Mouse (Mus musculus): ENCODE data around the gene Rnf43. TPM values are rescaled to one million over a fixed set of nuclear protein-coding genes. Genes with fewer than 3 reads are reported as not detected.

The Rnf43 gene
- polyA plus RNA-seq, 1 experiment from 2014 or later: 10.4 TPM

DNA sequence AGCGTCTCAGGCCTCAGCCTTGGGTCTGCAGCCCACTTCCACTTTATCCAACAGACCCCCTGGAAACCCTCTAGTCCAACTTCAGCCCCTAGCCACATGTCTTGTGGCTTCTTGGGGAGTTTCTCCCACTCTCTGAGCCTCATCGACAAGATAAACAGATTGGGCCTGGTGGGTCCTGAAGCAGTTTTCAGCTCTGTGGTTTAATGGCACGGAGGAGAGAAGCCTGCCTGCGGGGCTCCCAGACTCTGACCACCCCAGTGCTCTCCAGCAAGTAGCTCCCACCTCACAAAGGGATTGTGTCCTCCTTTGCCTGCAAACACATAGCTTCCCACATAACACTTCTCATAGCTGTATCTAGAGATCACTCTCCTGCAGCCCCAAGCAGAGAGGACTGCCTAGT is 64.9 kb downstream of the Rnf43 start:
- Histone ChIP-seq H3K27me3 (ENCODE audit: control insufficient read depth, insufficient read depth, low read length) (no peaks in the 10 kb centered on the region), H3K9ac (ENCODE audit: low read depth, low read length) (no peak overlapping the region), H3K4me1 (ENCODE audit: control insufficient read depth, insufficient read depth, low read length) (peaks cover 17% of the 10 kb centered on the region), H3K4me3 (ENCODE audit: low read length) (no peak overlapping the region), H3K27ac (ENCODE audit: low read depth, low read length) (no peak overlapping the region), H3K9me3 (ENCODE audit: control insufficient read depth, low read length) (no peaks in the 10 kb centered on the region), H3K4me2 (replicated peaks; ENCODE audit: low read depth, low read length) (no peak overlapping the region), H3K36me3 (ENCODE audit: control insufficient read depth, insufficient read depth, low read length) (no peaks in the 10 kb centered on the region; the same call in 1 of the 2 replicates)
- WGBS: 62% methylated on average over 4 of the region's 4 CpGs
- no peak for ATAC-seq (ENCODE audit: low FRiP score, low TSS enrichment)

DNA sequence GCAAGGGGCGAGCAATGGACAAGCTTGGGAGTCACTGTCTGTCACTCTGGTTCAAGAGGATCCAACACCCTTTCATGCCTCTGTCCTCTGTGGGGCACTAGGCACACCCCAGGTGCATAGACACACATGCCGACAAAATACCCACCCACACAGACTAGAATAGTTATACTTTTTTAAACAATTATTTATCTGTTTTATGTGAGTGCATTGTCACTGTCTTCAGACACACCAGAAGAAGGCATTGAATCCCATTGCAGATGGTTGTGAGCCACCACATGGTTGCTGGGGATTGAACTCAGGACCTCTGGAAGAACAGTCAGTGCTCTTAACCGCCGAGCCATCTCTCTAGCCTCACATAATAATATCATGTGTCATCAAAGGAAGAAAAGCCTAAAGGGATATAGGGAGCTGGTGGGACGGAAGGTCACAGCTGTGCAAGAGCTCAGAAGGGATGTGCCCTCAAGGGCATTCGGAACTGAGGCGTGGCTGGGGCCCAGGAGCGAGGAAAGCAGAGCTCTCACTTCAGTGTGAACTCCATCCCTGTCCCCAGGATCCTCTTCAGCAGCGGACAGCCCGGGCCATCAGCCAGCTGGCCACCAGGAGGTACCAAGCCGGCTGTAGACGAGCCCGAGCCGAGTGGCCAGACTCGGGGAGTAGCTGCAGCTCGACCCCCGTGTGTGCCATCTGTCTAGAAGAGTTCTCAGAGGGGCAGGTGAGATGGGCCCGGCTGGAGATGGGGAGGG is 66.5 kb downstream of the Rnf43 start:
- no peak for ATAC-seq (ENCODE audit: low FRiP score, low TSS enrichment)
- WGBS: 30% methylated on average over 18 of the region's 18 CpGs
- H3K4me3 ChIP-seq (ENCODE audit: low read length): no peak overlapping the region
- H3K27me3 ChIP-seq (ENCODE audit: control insufficient read depth, insufficient read depth, low read length): no peaks in the 10 kb centered on the region
- H3K36me3 ChIP-seq (ENCODE audit: control insufficient read depth, insufficient read depth, low read length): no peaks in the 10 kb centered on the region; the same call in 1 of the 2 replicates
- H3K27ac ChIP-seq (ENCODE audit: low read depth, low read length): no peak overlapping the region
- no peak overlapping the region for H3K4me2 ChIP-seq (replicated peaks; ENCODE audit: low read depth, low read length)
- peaks cover 17% of the 10 kb centered on the region for H3K4me1 ChIP-seq (ENCODE audit: control insufficient read depth, insufficient read depth, low read length)
- no peaks in the 10 kb centered on the region for H3K9me3 ChIP-seq (ENCODE audit: control insufficient read depth, low read length)
- no peak overlapping the region for H3K9ac ChIP-seq (ENCODE audit: low read depth, low read length)

DNA sequence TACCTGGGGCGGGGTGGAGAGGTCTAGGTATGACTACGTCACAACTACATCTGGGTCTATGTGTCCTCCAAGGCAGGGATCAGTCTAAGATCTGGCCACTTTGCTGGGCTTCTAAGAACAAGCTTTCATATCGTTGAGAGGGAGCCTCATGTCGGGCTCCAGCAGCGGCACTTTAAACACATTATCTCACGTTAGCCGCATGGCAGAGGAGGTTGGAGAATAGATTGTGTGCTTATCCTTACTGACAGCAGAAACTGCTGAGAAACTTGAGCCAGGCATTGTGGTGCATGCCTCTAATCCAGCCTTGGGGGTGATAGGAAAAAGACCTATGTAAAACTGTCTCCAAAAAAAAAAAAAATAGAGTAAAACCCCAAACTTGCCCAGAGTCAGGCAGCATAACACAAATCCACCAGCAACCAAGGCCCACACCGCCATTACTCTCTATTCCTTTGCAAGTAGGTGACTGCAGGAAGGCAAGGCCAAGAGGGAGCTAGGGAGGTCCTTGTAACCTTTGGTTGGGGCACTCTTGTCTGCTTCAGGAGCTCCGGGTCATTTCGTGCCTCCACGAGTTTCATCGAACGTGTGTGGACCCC is 67.2 kb downstream of the Rnf43 start:
- ATAC-seq (ENCODE audit: low FRiP score, low TSS enrichment): no peak
- H3K36me3 ChIP-seq (ENCODE audit: control insufficient read depth, insufficient read depth, low read length): no peaks in the 10 kb centered on the region; the same call in 1 of the 2 replicates
- H3K9ac ChIP-seq (ENCODE audit: low read depth, low read length): no peak overlapping the region
- no peaks in the 10 kb centered on the region for H3K9me3 ChIP-seq (ENCODE audit: control insufficient read depth, low read length)
- 0 out of 2 replicates have a peak, but pooled peaks cover under 1% of the 10 kb centered on the region for H3K27me3 ChIP-seq (ENCODE audit: control insufficient read depth, insufficient read depth, low read length)
- H3K27ac ChIP-seq (ENCODE audit: low read depth, low read length): no peak overlapping the region
- H3K4me1 ChIP-seq (ENCODE audit: control insufficient read depth, insufficient read depth, low read length): peaks cover 17% of the 10 kb centered on the region
- no peak overlapping the region for H3K4me2 ChIP-seq (replicated peaks; ENCODE audit: low read depth, low read length)
- 80% methylated on average over 13 of the region's 13 CpGs for WGBS
- no peak overlapping the region for H3K4me3 ChIP-seq (ENCODE audit: low read length)

DNA sequence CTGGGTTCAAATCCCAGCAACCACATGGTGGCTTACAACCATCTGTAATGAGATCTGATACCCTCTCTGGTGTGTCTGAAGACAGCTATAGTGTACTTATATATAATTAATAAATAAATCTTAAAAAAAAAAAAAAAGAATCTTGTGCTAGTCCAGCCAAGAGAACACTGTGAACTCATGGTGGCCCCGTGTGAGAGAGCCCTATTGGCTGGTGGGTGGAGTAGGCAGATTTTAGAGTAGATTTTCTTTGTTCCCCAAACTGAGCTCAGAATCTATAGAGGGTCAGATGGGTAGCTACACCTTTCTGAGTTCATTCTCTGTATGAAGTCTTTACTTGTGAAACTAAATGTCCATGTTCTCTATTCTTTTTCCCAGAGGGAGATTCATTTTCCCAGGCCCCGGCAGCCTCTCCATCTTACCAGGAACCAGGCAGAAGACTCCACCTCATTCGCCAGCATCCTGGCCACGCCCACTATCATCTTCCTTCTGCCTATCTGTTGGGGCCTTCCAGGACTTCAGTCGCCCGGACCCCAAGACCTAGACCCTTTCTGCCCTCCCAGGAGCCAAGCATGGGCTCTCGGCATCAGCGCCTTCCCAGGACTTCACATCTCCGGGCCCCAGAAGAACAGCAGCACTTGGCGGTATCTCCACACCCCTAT is 68.3 kb downstream of the Rnf43 start:
- no peaks in the 10 kb centered on the region; the same call in 1 of the 2 replicates for H3K36me3 ChIP-seq (ENCODE audit: control insufficient read depth, insufficient read depth, low read length)
- H3K9me3 ChIP-seq (ENCODE audit: control insufficient read depth, low read length): no peaks in the 10 kb centered on the region
- H3K4me1 ChIP-seq (ENCODE audit: control insufficient read depth, insufficient read depth, low read length): peaks cover 12% of the 10 kb centered on the region
- no peak overlapping the region for H3K4me3 ChIP-seq (ENCODE audit: low read length)
- H3K4me2 ChIP-seq (replicated peaks; ENCODE audit: low read depth, low read length): no peak overlapping the region
- ATAC-seq (ENCODE audit: low FRiP score, low TSS enrichment): no peak
- no peak overlapping the region for H3K9ac ChIP-seq (ENCODE audit: low read depth, low read length)
- H3K27ac ChIP-seq (ENCODE audit: low read depth, low read length): no peak overlapping the region
- WGBS: 85% methylated on average over 10 of the region's 10 CpGs
- 0 out of 2 replicates have a peak, but pooled peaks cover 3% of the 10 kb centered on the region for H3K27me3 ChIP-seq (ENCODE audit: control insufficient read depth, insufficient read depth, low read length)

DNA sequence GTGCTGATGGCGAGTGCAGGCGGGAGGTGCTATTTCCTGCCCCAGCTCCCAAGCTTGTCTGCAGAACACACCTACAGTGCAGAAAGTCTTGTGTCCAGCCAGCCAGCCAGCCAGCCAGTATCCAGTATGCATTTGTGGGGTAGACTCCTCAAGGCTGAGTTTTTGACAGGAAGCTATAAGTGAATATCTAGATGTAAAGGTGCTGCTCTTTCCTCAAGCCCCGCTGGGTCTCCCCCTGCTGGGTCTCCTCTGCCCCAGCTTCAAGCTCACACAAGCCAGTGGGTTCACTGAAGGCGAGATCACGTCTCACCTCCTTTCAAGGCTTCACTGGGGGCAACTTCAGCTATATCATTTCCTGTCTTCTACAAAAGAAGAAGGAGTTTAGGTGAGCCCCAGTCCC is 71.8 kb downstream of the Rnf43 start:
- peak overlapping the region; percentile 19 for H3K4me2 ChIP-seq (replicated peaks; ENCODE audit: low read depth, low read length)
- peaks cover 10% of the 10 kb centered on the region; the same call in 1 of the 2 replicates for H3K4me1 ChIP-seq (ENCODE audit: control insufficient read depth, insufficient read depth, low read length)
- 47% methylated on average over 5 of the region's 5 CpGs for WGBS
- 0 out of 2 replicates have a peak overlapping the region, but pooled peaks have one; percentile 4 for H3K9ac ChIP-seq (ENCODE audit: low read depth, low read length)
- peaks cover under 1% of the 10 kb centered on the region; the same call in 1 of the 2 replicates for H3K36me3 ChIP-seq (ENCODE audit: control insufficient read depth, insufficient read depth, low read length)
- H3K27ac ChIP-seq (ENCODE audit: low read depth, low read length): no peak overlapping the region
- ATAC-seq (ENCODE audit: low FRiP score, low TSS enrichment): no peak
- H3K27me3 ChIP-seq (ENCODE audit: control insufficient read depth, insufficient read depth, low read length): 0 out of 2 replicates have a peak, but pooled peaks cover 3% of the 10 kb centered on the region
- H3K4me3 ChIP-seq (ENCODE audit: low read length): no peak overlapping the region
- no peaks in the 10 kb centered on the region for H3K9me3 ChIP-seq (ENCODE audit: control insufficient read depth, low read length)

DNA sequence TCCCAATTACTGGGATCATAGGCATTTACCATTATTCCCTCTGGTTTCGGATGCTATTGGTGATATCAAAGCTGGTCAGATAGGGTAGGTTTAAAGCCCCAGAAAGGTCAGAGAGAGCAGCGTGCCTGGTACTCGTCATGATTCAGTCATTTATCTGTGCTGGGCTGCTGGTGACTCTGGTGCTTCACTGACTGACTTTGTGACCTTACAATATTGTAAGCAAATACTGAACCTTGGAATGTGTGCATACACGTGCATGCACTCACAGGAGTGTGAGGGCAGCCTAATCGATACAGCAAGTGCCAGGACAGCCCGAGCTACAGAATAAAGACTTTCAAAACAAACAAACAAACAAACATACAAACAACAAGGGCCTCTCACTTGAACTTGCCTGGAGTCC is 73.2 kb downstream of the Rnf43 start:
- H3K27ac ChIP-seq (ENCODE audit: low read depth, low read length): no peak overlapping the region; the same call in 1 of the 2 replicates
- peaks cover 14% of the 10 kb centered on the region for H3K36me3 ChIP-seq (ENCODE audit: control insufficient read depth, insufficient read depth, low read length)
- WGBS: 89% methylated on average over 6 of the region's 6 CpGs
- H3K4me1 ChIP-seq (ENCODE audit: control insufficient read depth, insufficient read depth, low read length): peaks cover 10% of the 10 kb centered on the region; the same call in 1 of the 2 replicates
- no peaks in the 10 kb centered on the region for H3K9me3 ChIP-seq (ENCODE audit: control insufficient read depth, low read length)
- no peak overlapping the region for H3K9ac ChIP-seq (ENCODE audit: low read depth, low read length)
- no peak overlapping the region for H3K4me3 ChIP-seq (ENCODE audit: low read length)
- no peak overlapping the region for H3K4me2 ChIP-seq (replicated peaks; ENCODE audit: low read depth, low read length)
- ATAC-seq (ENCODE audit: low FRiP score, low TSS enrichment): no peak
- 0 out of 2 replicates have a peak, but pooled peaks cover 3% of the 10 kb centered on the region for H3K27me3 ChIP-seq (ENCODE audit: control insufficient read depth, insufficient read depth, low read length)

DNA sequence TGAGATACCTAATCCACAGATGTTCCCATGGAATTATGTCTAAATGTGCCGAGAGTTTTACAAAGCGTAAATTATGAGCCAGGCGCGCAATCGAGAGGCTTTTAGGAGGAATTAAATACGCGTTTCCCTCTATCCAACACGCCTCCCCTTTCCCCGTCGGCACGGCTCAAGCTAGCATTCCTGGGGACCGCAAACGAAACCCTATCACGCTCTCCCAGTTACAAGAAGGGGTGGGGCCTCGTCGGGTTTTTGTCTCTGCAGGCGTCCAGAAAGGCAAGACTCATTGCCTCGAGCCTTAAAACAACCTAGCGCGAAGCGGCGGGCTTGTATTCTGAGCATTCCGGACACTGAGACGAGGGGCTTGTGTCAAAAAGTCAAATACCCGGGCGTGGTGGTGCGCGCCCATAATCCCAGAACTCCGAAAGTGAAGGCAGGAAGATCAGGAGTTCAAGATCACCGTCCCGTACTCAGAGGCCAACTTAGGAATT is 74.2 kb downstream of the Rnf43 start:
- peak overlapping the region; percentile 86 for H3K4me2 ChIP-seq (replicated peaks; ENCODE audit: low read depth, low read length)
- peak; percentile 78 for ATAC-seq (ENCODE audit: low FRiP score, low TSS enrichment)

DNA sequence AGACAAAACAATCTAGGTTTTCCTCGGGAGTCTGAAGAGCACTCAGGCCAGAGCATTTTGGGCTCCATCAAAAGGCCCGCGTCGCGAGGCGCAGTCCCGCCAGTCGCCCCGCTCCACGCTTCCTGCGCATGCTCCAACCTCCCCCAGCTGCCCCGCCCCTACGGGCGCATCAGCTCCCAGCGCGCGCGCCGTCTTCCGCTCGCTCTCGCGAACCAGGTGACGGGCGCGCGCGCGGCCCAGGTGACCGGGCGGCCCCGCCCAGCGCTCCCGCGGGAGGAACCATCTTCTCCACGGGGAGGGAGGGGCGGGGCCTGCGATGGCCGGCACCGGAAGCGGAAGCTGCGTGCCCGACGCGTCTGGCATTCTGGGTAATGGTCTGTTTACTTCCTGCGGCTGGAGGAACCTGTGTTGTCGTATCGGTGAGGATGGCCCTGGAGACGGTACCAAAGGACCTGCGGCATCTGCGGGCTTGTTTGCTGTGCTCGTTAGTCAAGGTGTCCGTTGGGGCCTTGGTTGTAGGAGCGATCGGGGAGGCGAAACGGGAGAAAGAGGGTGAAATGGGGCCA is 74.7 kb downstream of the Rnf43 start, which contains the start of gene Supt4a:
Gene Supt4a (plus strand): TSS at position 378 of the 566 bp plus-strand sequence.
- peak; percentile 92 for ATAC-seq (ENCODE audit: low FRiP score, low TSS enrichment)
- 3% methylated on average over 57 of the region's 57 CpGs for WGBS
- peak within 1 kb of the TSS; percentile 84 for H3K9ac ChIP-seq (ENCODE audit: low read depth, low read length)

More for the DNA sequence above, 74.2 kb downstream of the Rnf43 start:
- no peaks in the 10 kb centered on the region for H3K9me3 ChIP-seq (ENCODE audit: control insufficient read depth, low read length)
- peaks cover 10% of the 10 kb centered on the region; the same call in 1 of the 2 replicates for H3K4me1 ChIP-seq (ENCODE audit: control insufficient read depth, insufficient read depth, low read length)
- H3K36me3 ChIP-seq (ENCODE audit: control insufficient read depth, insufficient read depth, low read length): peaks cover 21% of the 10 kb centered on the region
- peak overlapping the region; percentile 84 for H3K9ac ChIP-seq (ENCODE audit: low read depth, low read length)
- peak overlapping the region; percentile 81; the same call in 1 of the 2 replicates for H3K27ac ChIP-seq (ENCODE audit: low read depth, low read length)
- H3K27me3 ChIP-seq (ENCODE audit: control insufficient read depth, insufficient read depth, low read length): 0 out of 2 replicates have a peak, but pooled peaks cover 3% of the 10 kb centered on the region
- 1% methylated on average over 31 of the region's 31 CpGs for WGBS
- peak overlapping the region; percentile 92 for H3K4me3 ChIP-seq (ENCODE audit: low read length)

More for the DNA sequence above, 74.7 kb downstream of the Rnf43 start, which contains the start of gene Supt4a:
- peak within 1 kb of the TSS; percentile 86 for H3K4me2 ChIP-seq (replicated peaks; ENCODE audit: low read depth, low read length)
- H3K36me3 ChIP-seq (ENCODE audit: control insufficient read depth, insufficient read depth, low read length): peaks cover 21% of the 10 kb centered on the region
- no peaks in the 10 kb centered on the region for H3K9me3 ChIP-seq (ENCODE audit: control insufficient read depth, low read length)
- peak within 1 kb of the TSS; percentile 92 for H3K4me3 ChIP-seq (ENCODE audit: low read length)
- H3K27ac ChIP-seq (ENCODE audit: low read depth, low read length): peak within 1 kb of the TSS; percentile 81; the same call in 1 of the 2 replicates
- H3K4me1 ChIP-seq (ENCODE audit: control insufficient read depth, insufficient read depth, low read length): peaks cover 10% of the 10 kb centered on the region; the same call in 1 of the 2 replicates
- H3K27me3 ChIP-seq (ENCODE audit: control insufficient read depth, insufficient read depth, low read length): 0 out of 2 replicates have a peak, but pooled peaks cover 3% of the 10 kb centered on the region

Measured in kidney, embryonic 14.5 days (tissue).